Mouse (Mus musculus): ENCODE data around the gene Chd9. TPM values are rescaled to one million over a fixed set of nuclear protein-coding genes. Genes with fewer than 3 reads are reported as not detected.

Chd9 gene
- polyA plus RNA-seq, 1 experiment from 2014 or later = 60.0 TPM

GRCm38 (mm10) chr8:91069407-91069806, 241.3 kb downstream of the Chd9 start:
- no peaks in the 10 kb centered on the region; the same call in 1 of the 2 replicates for H3K4me1 ChIP-seq (ENCODE audit: control insufficient read depth, insufficient read depth, low read length)
- H3K27ac ChIP-seq (replicated peaks; ENCODE audit: low read depth, low read length) = no peak overlapping the region

DNA sequence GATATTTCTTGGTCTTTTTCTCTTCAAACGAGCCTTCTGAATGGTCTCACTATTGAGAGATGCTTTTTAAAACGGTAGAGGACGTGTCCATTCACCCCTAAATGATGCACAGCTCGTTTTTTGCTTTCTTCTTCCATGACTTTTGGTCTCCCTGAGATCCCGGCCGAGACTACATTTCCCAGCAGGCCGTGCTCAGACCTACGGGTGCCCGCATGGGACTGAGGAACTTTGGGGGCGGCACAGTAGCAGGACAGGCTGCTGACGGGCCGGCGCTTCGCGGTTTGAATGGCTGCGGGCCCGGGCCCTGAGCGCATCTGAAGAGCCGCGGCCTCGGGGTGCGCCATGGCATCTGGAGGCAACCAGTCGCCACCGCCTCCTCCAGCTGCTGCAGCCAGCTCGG, 241.7 kb downstream of the Chd9 start, which contains the start of gene Rbl2:
TSS of gene Rbl2 (plus strand) at position 224 of the 400 bp plus-strand sequence.
- ATAC-seq (ENCODE audit: insufficient number of reproducible peaks, low FRiP score, low TSS enrichment, low read depth) (peak; percentile 93), DNase-seq (ENCODE audit: low spot score) (peak; percentile 97)
- no peaks in the 10 kb centered on the region for H3K36me3 ChIP-seq (ENCODE audit: control insufficient read depth, insufficient read depth, low read length)
- peak within 1 kb of the TSS; percentile 39 for H3K9ac ChIP-seq (ENCODE audit: low read length)
- H3K27me3 ChIP-seq (ENCODE audit: control insufficient read depth, insufficient read depth, low read length) = no peaks in the 10 kb centered on the region
- peak within 1 kb of the TSS; percentile 55 for H3K4me2 ChIP-seq (ENCODE audit: low read depth, severe bottlenecking)
- H3K9me3 ChIP-seq (ENCODE audit: control insufficient read depth, low read length) = no peaks in the 10 kb centered on the region
- H3K4me1 ChIP-seq (ENCODE audit: control insufficient read depth, insufficient read depth, low read length) = no peaks in the 10 kb centered on the region; the same call in 1 of the 2 replicates
- under 1% methylated on average over 25 of the region's 25 CpGs for WGBS
- H3K27ac ChIP-seq (replicated peaks; ENCODE audit: low read depth, low read length) = no peak within 1 kb of the TSS
- peak within 1 kb of the TSS; percentile 57 for H3K4me3 ChIP-seq (ENCODE audit: low read depth, low read length)

More at GRCm38 (mm10) chr8:91069407-91069806, 241.3 kb downstream of the Chd9 start:
- Histone ChIP-seq H3K36me3 (ENCODE audit: control insufficient read depth, insufficient read depth, low read length) (no peaks in the 10 kb centered on the region), H3K9me3 (ENCODE audit: control insufficient read depth, low read length) (no peaks in the 10 kb centered on the region), H3K4me3 (ENCODE audit: low read depth, low read length) (peak overlapping the region; percentile 57), H3K4me2 (ENCODE audit: low read depth, severe bottlenecking) (peak overlapping the region; percentile 55), H3K27me3 (ENCODE audit: control insufficient read depth, insufficient read depth, low read length) (no peaks in the 10 kb centered on the region), H3K9ac (ENCODE audit: low read length) (peak overlapping the region; percentile 39)
- 9% methylated on average over 10 of the region's 10 CpGs for WGBS
- no peak for ATAC-seq (ENCODE audit: insufficient number of reproducible peaks, low FRiP score, low TSS enrichment, low read depth)
- peak; percentile 34 for DNase-seq (ENCODE audit: low spot score)

DNA sequence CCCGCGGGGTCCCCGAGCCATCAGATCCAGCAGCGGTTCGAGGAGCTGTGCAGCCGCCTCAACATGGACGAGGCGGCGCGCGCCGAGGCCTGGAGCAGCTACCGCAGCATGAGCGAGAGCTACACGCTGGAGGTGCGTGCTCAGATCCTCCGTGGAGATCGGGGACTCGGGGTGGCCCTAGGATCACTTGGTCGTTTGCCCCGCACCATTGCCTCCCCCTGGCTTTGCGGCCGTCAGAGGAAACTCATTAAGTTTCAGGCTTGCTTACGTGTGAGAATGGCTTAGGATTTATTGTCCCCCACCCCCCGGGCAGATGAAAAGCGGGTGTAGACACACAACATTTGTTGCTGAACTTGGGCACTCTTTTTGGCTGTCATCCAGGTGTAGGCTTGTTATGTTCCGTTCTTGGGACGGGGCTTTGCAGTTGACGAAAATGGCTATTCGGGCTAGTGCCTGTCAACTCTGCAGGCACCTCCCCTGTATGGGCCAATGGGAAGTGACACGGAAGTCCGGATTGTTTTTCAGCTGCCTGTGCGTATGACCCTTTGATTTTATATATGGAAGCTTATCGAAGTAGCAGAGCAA, 242.2 kb downstream of the Chd9 start:
- under 1% methylated on average over 34 of the region's 34 CpGs for WGBS
- Histone ChIP-seq H3K36me3 (ENCODE audit: control insufficient read depth, insufficient read depth, low read length) (no peaks in the 10 kb centered on the region), H3K9me3 (ENCODE audit: control insufficient read depth, low read length) (no peaks in the 10 kb centered on the region), H3K4me1 (ENCODE audit: control insufficient read depth, insufficient read depth, low read length) (no peaks in the 10 kb centered on the region; the same call in 1 of the 2 replicates), H3K27ac (replicated peaks; ENCODE audit: low read depth, low read length) (no peak overlapping the region), H3K27me3 (ENCODE audit: control insufficient read depth, insufficient read depth, low read length) (no peaks in the 10 kb centered on the region), H3K4me2 (ENCODE audit: low read depth, severe bottlenecking) (peak overlapping the region; percentile 55), H3K9ac (ENCODE audit: low read length) (peak overlapping the region; percentile 39), H3K4me3 (ENCODE audit: low read depth, low read length) (peak overlapping the region; percentile 57)
- DNase-seq (ENCODE audit: low spot score) (peak; percentile 69), ATAC-seq (ENCODE audit: insufficient number of reproducible peaks, low FRiP score, low TSS enrichment, low read depth) (peak; percentile 82)

- Histone ChIP-seq H3K27me3 (ENCODE audit: control insufficient read depth, insufficient read depth, low read length) (no peaks in the 10 kb centered on the region), H3K9ac (ENCODE audit: low read length) (no peak overlapping the region), H3K4me3 (ENCODE audit: low read depth, low read length) (no peak overlapping the region), H3K4me1 (ENCODE audit: control insufficient read depth, insufficient read depth, low read length) (no peaks in the 10 kb centered on the region), H3K4me2 (ENCODE audit: low read depth, severe bottlenecking) (no peak overlapping the region), H3K9me3 (ENCODE audit: control insufficient read depth, low read length) (no peaks in the 10 kb centered on the region), H3K27ac (replicated peaks; ENCODE audit: low read depth, low read length) (no peak overlapping the region), H3K36me3 (ENCODE audit: control insufficient read depth, insufficient read depth, low read length) (no peaks in the 10 kb centered on the region)
- ATAC-seq (ENCODE audit: insufficient number of reproducible peaks, low FRiP score, low TSS enrichment, low read depth) (no peak), DNase-seq (ENCODE audit: low spot score) (no peak)
- 93% methylated on average over 12 of the region's 12 CpGs for WGBS
Observed at GRCm38 (mm10) chr8:91077077-91077867, 249.1 kb downstream of the Chd9 start.

DNA sequence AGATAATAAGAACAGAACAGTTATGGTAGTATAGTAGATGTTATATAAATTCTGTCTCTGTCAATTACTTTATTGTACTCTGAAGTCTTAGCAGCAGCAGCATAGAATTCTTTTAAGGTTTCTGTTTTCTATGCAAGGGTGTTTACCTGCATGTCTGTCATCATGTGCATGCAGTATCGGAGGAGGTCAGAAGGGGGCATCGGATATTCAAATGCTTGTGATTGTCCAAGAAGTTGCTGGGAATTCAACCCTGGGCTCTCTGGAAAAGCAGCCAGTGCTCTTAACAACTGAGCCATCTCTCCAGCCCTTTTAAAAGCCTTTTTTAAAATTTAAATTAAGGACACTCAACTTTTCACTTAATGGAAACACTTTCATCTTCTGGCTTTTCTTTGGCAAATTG, 251.5 kb downstream of the Chd9 start:
- Histone ChIP-seq H3K4me3 (ENCODE audit: low read depth, low read length) (no peak overlapping the region), H3K27me3 (ENCODE audit: control insufficient read depth, insufficient read depth, low read length) (no peaks in the 10 kb centered on the region), H3K4me2 (ENCODE audit: low read depth, severe bottlenecking) (no peak overlapping the region), H3K9ac (ENCODE audit: low read length) (no peak overlapping the region), H3K4me1 (ENCODE audit: control insufficient read depth, insufficient read depth, low read length) (no peaks in the 10 kb centered on the region), H3K27ac (replicated peaks; ENCODE audit: low read depth, low read length) (no peak overlapping the region), H3K36me3 (ENCODE audit: control insufficient read depth, insufficient read depth, low read length) (no peaks in the 10 kb centered on the region), H3K9me3 (ENCODE audit: control insufficient read depth, low read length) (no peaks in the 10 kb centered on the region)
- ATAC-seq (ENCODE audit: insufficient number of reproducible peaks, low FRiP score, low TSS enrichment, low read depth) = no peak
- no peak for DNase-seq (ENCODE audit: low spot score)
- 94% methylated on average over 2 of the region's 2 CpGs for WGBS

DNA sequence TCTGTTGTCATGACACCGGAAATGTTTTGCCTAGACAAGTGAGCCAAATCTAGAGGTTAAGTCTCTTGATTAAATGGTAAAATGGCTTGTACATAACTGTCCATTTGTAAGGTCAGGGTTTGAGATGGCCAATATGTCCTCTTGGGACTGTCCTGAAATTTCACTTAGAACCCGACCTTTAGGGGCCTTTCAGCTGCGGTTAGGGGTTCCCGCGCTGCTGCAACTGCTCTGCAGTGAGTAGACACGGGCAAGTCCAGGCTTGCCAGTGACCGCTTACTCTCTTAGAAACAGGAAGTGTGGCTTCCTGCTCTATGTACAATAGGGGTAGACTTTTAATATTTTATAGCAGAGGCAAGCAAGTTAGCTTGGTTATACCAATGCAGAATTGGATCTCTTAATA, 253.8 kb downstream of the Chd9 start:
- WGBS = 75% methylated on average over 7 of the region's 7 CpGs
- Histone ChIP-seq H3K36me3 (ENCODE audit: control insufficient read depth, insufficient read depth, low read length) (no peaks in the 10 kb centered on the region), H3K9ac (ENCODE audit: low read length) (no peak overlapping the region), H3K4me2 (ENCODE audit: low read depth, severe bottlenecking) (no peak overlapping the region), H3K27ac (replicated peaks; ENCODE audit: low read depth, low read length) (no peak overlapping the region), H3K27me3 (ENCODE audit: control insufficient read depth, insufficient read depth, low read length) (no peaks in the 10 kb centered on the region), H3K9me3 (ENCODE audit: control insufficient read depth, low read length) (no peaks in the 10 kb centered on the region), H3K4me3 (ENCODE audit: low read depth, low read length) (no peak overlapping the region), H3K4me1 (ENCODE audit: control insufficient read depth, insufficient read depth, low read length) (no peaks in the 10 kb centered on the region)
- DNase-seq (ENCODE audit: low spot score) (no peak), ATAC-seq (ENCODE audit: insufficient number of reproducible peaks, low FRiP score, low TSS enrichment, low read depth) (no peak)

- no peaks in the 10 kb centered on the region for H3K9me3 ChIP-seq (ENCODE audit: control insufficient read depth, low read length)
- H3K36me3 ChIP-seq (ENCODE audit: control insufficient read depth, insufficient read depth, low read length) = no peaks in the 10 kb centered on the region
- no peak overlapping the region for H3K9ac ChIP-seq (ENCODE audit: low read length)
- ATAC-seq (ENCODE audit: insufficient number of reproducible peaks, low FRiP score, low TSS enrichment, low read depth) (no peak), DNase-seq (ENCODE audit: low spot score) (no peak)
- H3K4me2 ChIP-seq (ENCODE audit: low read depth, severe bottlenecking) = no peak overlapping the region
- H3K4me1 ChIP-seq (ENCODE audit: control insufficient read depth, insufficient read depth, low read length) = no peaks in the 10 kb centered on the region
- WGBS = 86% methylated on average over 12 of the region's 12 CpGs
- no peak overlapping the region for H3K4me3 ChIP-seq (ENCODE audit: low read depth, low read length)
- H3K27me3 ChIP-seq (ENCODE audit: control insufficient read depth, insufficient read depth, low read length) = no peaks in the 10 kb centered on the region
- H3K27ac ChIP-seq (replicated peaks; ENCODE audit: low read depth, low read length) = no peak overlapping the region
Observed at GRCm38 (mm10) chr8:91082428-91082827, 254.3 kb downstream of the Chd9 start.

GRCm38 (mm10) chr8:91088452-91088851, 260.3 kb downstream of the Chd9 start:
- 90% methylated on average over 7 of the region's 7 CpGs for WGBS
- Histone ChIP-seq H3K4me1 (ENCODE audit: control insufficient read depth, insufficient read depth, low read length) (no peaks in the 10 kb centered on the region), H3K36me3 (ENCODE audit: control insufficient read depth, insufficient read depth, low read length) (0 out of 2 replicates have a peak, but pooled peaks cover 2% of the 10 kb centered on the region), H3K27ac (replicated peaks; ENCODE audit: low read depth, low read length) (no peak overlapping the region), H3K9ac (ENCODE audit: low read length) (no peak overlapping the region), H3K27me3 (ENCODE audit: control insufficient read depth, insufficient read depth, low read length) (no peaks in the 10 kb centered on the region), H3K4me3 (ENCODE audit: low read depth, low read length) (no peak overlapping the region), H3K4me2 (ENCODE audit: low read depth, severe bottlenecking) (no peak overlapping the region), H3K9me3 (ENCODE audit: control insufficient read depth, low read length) (no peaks in the 10 kb centered on the region)
- no peak for DNase-seq (ENCODE audit: low spot score)
- no peak for ATAC-seq (ENCODE audit: insufficient number of reproducible peaks, low FRiP score, low TSS enrichment, low read depth)

Data from limb, embryonic 11.5 days (tissue).